Mouse (Mus musculus) neutrophil, adult 5-6 weeks (primary cell): ENCODE data around the gene Gm11361. TPM values are rescaled to one million over a fixed set of nuclear protein-coding genes. Genes with fewer than 3 reads are reported as not detected.

ENCODE experiments used
- ATAC-seq: fragments of 151-379, 151-347 bp; 2 replicates; pipeline ENCODE4 v1.8.0; 2017; ENCODE audit warnings: mild to moderate bottlenecking, moderate TSS enrichment; ENCODE audit not compliant: insufficient number of reproducible peaks, poor library complexity, low FRiP score, severe bottlenecking; ENCODE audit errors: extremely low read depth
- total RNA-seq: library from RNA; stranded (forward); fragments of 200-1000 nt; gene quantifications from 2 replicates; pipeline ENCODE4 v1.2.3, GENCODE M21; 2017

The Gm11361 gene
- total RNA-seq, result 3.2 and 5.7 TPM in 2 replicates

DNA sequence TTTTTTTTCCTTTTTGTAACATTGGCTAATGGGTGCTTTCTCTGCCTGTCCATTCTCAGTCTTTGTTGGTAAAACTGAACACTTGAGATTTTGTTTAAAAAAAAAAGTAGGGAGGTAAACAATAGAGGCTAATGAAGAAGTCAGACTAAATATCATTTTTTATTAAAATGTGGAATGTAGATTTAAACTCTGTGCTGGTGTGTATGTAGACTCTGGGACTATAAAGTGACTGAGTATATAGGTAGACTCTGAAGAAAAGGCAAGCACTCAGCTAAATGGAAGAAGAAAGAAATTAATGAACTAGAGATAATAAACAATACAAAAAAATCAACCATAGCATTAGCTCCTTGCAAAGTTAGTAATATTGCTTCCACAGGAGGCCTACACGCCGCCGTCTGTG is at the start of gene Gm11361:
Gene Gm11361, plus strand, starts transcription at position 301 of the 400 bp plus-strand sequence.
- ATAC-seq, result no peak

DNA sequence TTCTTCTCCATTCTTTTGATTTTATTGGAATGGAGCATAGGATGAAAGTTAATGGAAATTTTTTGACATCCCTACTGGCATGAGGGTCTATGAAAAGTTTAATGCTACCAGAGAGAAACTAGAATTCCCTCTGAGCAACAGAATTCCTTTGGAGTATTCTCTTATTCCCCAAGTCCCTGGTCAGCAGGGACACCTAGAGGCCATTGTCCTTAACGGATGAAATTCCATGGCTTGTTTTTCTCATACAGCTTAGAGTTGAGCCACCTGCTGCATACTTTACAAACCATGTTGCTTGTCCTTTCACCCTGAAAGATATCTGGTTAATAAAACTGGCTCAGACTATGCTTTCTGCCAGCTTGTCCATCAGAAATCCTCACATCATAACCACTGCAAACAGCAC is 7.1 kb downstream of the Gm11361 start:
- no peak for ATAC-seq

- no peak for ATAC-seq
Measured at GRCm38 (mm10) chr13:28287368-28287767, 30.0 kb downstream of the Gm11361 start.

DNA sequence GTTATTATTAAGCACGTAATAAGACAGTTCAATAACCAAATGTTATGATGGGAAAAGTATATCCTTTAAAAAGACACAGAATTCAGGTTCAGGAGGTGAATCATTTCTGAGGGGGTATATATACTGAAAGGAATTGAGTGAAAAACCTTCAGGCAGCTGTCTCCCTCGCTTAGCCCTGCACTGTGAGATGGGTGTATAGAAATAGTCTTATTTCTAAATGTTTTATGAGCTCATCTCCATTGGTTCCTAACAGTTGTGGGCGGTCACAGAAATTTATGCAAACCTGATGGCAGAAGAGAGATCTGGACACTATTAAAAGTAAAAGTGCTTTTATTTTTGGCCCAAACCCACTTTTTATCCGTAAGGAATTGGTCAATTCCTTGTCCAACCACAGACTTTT is 36.9 kb downstream of the Gm11361 start:
- ATAC-seq, result no peak

DNA sequence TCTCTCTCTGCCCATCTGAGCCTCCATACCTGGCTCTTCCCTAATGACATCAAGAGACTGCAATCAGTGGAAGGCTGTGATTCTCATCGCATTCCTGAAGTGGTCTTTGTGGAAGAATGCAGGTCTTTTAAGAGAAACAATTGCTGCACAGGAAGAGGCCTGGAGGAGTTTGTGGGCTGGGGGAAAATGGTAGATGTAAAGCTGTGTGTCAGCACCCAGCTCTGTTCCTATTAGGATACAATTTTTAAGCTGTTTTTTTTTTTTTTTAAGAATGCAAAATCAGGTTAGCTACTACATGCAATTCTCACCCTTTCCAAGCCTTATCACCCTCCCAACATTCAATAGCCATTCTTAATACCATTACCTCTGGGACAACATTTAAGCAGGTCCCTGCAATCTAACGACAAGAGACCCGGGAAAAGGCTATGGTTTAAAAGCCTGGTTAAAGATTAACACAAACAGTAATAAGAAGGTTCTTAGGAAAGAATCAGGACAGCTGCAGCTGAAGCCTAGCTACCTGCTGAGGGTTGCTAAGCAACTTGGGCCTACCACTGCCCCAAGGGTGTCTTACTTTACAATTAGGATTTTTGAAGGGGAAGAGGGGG is 37.5 kb downstream of the Gm11361 start:
- ATAC-seq, result no peak

GRCm38 (mm10) chr13:28295492-28295891 is 38.2 kb downstream of the Gm11361 start:
- ATAC-seq, result no peak

DNA sequence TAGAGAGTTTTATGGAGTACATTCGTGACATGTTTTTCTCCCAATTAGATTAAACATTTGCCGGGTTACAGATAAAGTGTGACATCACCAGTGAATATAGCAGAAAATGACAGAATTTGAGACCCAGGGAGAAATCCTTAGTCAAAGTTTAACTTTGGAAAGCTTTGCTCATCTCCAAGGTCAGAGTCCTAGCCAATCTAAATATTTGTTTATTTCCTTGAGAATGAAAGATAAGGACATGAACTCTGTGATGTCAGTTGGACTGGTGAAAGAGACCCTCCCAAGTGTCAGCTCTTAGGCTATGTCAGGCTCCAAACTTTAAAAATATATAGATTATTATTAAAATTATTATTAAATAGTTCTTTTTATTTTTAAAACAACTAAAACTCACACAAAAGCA is 39.8 kb downstream of the Gm11361 start:
- ATAC-seq, result no peak

DNA sequence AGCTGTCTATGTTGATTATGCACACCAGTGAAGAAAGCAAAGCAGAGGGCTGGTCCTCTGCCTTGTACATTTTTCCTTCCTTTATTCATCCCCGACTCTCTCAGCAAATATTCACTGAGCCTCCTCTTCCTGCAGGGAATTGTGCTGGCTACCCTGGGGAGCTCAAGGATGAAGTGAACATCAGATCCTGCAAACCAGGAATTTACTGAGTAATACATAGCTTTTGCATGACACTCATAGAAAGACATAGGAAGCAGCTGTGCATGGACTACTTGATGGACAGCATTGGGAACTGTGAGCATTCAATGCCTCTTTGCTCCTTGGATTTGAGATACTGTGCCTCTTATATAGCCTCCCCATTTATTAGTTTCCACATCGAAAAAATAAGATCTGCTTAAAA is 40.2 kb downstream of the Gm11361 start:
- no peak for ATAC-seq

Other genes with a start within 250 kb of the Gm11361 start
- gene Prl4a1, start 241.3 kb upstream of the Gm11361 start, total RNA-seq, result not detected in 2 replicates
- not detected in 2 replicates for gene Prl5a1, start 115.0 kb upstream of the Gm11361 start, total RNA-seq